Mouse (Mus musculus) brain, embryonic 14.5 days (tissue): ENCODE results near the gene Olfr61. TPM values are rescaled to one million over a fixed set of nuclear protein-coding genes. Genes with fewer than 3 reads are reported as not detected.
A peak's percentile ranks its signal among the peaks of the same experiment; 100 is the strongest.
"Not testable (repeated sequence)": the region's sequence is repeated elsewhere in the genome, so short reads cannot be mapped to it uniquely, and the experiment has no call there.

Source experiments
- DNase-seq: peaks from one replicate; pipeline ENCODE4 v3.0.0-alpha.2; 2011; ENCODE audit warnings: low read depth
- CTCF ChIP-seq: fragments of 200-500 bp; IDR thresholded peaks from 2 replicates; pipeline ENCODE4 v1.5.1; 2012; ENCODE audit warnings: inconsistent platforms, mild to moderate bottlenecking, moderate library complexity, borderline replicate concordance; ENCODE audit not compliant: insufficient read depth, insufficient read length; ENCODE audit errors: extremely low read depth
- POLR2A ChIP-seq: fragments of 200-500 bp; IDR thresholded peaks from 2 replicates; pipeline ENCODE4 v1.6.1; 2012; ENCODE audit warnings: mild to moderate bottlenecking, inconsistent platforms, borderline replicate concordance; ENCODE audit not compliant: poor library complexity, insufficient read depth, insufficient read length, severe bottlenecking; ENCODE audit errors: extremely low read depth
- polyA plus RNA-seq: library from polyadenylated mRNA; depleted of rRNA; stranded (reverse); fragments of >200 nt; gene quantifications from 2 replicates; pipeline ENCODE4 v1.2.3, GENCODE M21; 2012; rRNA removed

Gene Olfr61
- not detected in 2 replicates for polyA plus RNA-seq

- DNase-seq = not testable (repeated sequence)
Observed at GRCm38 (mm10) chr7:140628670-140629069, at the start of gene Olfr61. Gene Olfr61, plus strand, starts transcription at chr7:140628970.

- not testable (repeated sequence) for DNase-seq
Observed at GRCm38 (mm10) chr7:140600969-140601368, 27.8 kb upstream of the Olfr61 start, which contains the start of gene Olfr46. Gene Olfr46, plus strand, starts transcription at chr7:140601269.

- no peak for DNase-seq
- TF ChIP-seq CTCF (no peak), POLR2A (no peak)
Observed at GRCm38 (mm10) chr7:140630559-140630958, 1.8 kb downstream of the Olfr61 start.

GRCm38 (mm10) chr7:140646152-140646551, 17.4 kb downstream of the Olfr61 start, which contains the start of gene Olfr53:
Gene Olfr53, plus strand, starts transcription at chr7:140646452.
- DNase-seq = no peak
- TF ChIP-seq CTCF (no peak), POLR2A (no peak)

- TF ChIP-seq POLR2A (no peak), CTCF (no peak)
Observed at GRCm38 (mm10) chr7:140659630-140660029, 30.9 kb downstream of the Olfr61 start, which contains the start of gene Olfr539. Gene Olfr539, plus strand, starts transcription at chr7:140659930.

GRCm38 (mm10) chr7:140670693-140671092, 41.9 kb downstream of the Olfr61 start:
- not testable (repeated sequence) for DNase-seq

More at GRCm38 (mm10) chr7:140659630-140660029, 30.9 kb downstream of the Olfr61 start, which contains the start of gene Olfr539:
- no peak for DNase-seq

GRCm38 (mm10) chr7:140675863-140676262, 47.1 kb downstream of the Olfr61 start:
- TF ChIP-seq POLR2A (no peak), CTCF (no peak)
- peak; percentile 0 for DNase-seq

GRCm38 (mm10) chr7:140679591-140679990, 50.8 kb downstream of the Olfr61 start:
- not testable (repeated sequence) for DNase-seq

GRCm38 (mm10) chr7:140681651-140682050, 52.9 kb downstream of the Olfr61 start, which contains the start of gene Olfr45:
Gene Olfr45, plus strand, starts transcription at chr7:140681951.
- TF ChIP-seq POLR2A (no peak), CTCF (no peak)
- DNase-seq = no peak

Other genes with a start within 250 kb of the Olfr61 start
- gene Olfr531, start 226.1 kb upstream of the Olfr61 start, polyA plus RNA-seq = not detected in 2 replicates
- not detected in 2 replicates for gene Olfr532, start 207.3 kb upstream of the Olfr61 start, polyA plus RNA-seq
- gene Olfr533, start 165.6 kb upstream of the Olfr61 start, polyA plus RNA-seq = not detected in 2 replicates
- gene Olfr535, start 144.8 kb upstream of the Olfr61 start, polyA plus RNA-seq = not detected in 2 replicates
- gene Olfr536, start 121.6 kb upstream of the Olfr61 start, polyA plus RNA-seq = not detected in 2 replicates
- not detected in 2 replicates for gene Olfr538, start 61.1 kb upstream of the Olfr61 start, polyA plus RNA-seq
- not detected in 2 replicates for gene Olfr46, start 27.7 kb upstream of the Olfr61 start, polyA plus RNA-seq
- not detected in 2 replicates for gene Olfr53, start 17.5 kb downstream of the Olfr61 start, polyA plus RNA-seq
- gene Olfr539, start 31.0 kb downstream of the Olfr61 start, polyA plus RNA-seq = 0.01 and 0.03 TPM in 2 replicates
- not detected in 2 replicates for gene Olfr45, start 53.0 kb downstream of the Olfr61 start, polyA plus RNA-seq
- gene Olfr541, start 68.3 kb downstream of the Olfr61 start, polyA plus RNA-seq = not detected in 2 replicates
- gene Cyp2e1, start 134.8 kb downstream of the Olfr61 start, polyA plus RNA-seq = not detected in 2 replicates
- 0.15 and 0.18 TPM in 2 replicates for gene Syce1, start 158.9 kb downstream of the Olfr61 start, polyA plus RNA-seq
- gene Zfp941, start 193.2 kb downstream of the Olfr61 start, polyA plus RNA-seq = 7.7 and 12.8 TPM in 2 replicates
- 0.25 TPM in 1 of 2 replicates, not detected in the other for gene Urah, start 206.0 kb downstream of the Olfr61 start, polyA plus RNA-seq
- 0.23 TPM in 1 of 2 replicates, not detected in the other for gene Scgb1c1, start 216.6 kb downstream of the Olfr61 start, polyA plus RNA-seq
- gene Odf3, start 218.8 kb downstream of the Olfr61 start, polyA plus RNA-seq = 0.06 and 0.07 TPM in 2 replicates
- 0.19 and 0.21 TPM in 2 replicates for gene Gm45785, start 227.4 kb downstream of the Olfr61 start, polyA plus RNA-seq
- 103 and 106 TPM in 2 replicates for gene Ric8a, start 228.0 kb downstream of the Olfr61 start, polyA plus RNA-seq
- 26.9 and 32.1 TPM in 2 replicates for gene Bet1l, start 228.6 kb downstream of the Olfr61 start, polyA plus RNA-seq